Mouse (Mus musculus) cortical plate, adult 2 months (tissue): ENCODE measurements around the gene Stat1. TPM values are rescaled to one million over a fixed set of nuclear protein-coding genes. Genes with fewer than 3 reads are reported as not detected.

ENCODE experiments used
- H3K27ac ChIP-seq: fragments of 200-500 bp; 2 replicates; pipeline ENCODE4 v1.5.1; 2012; ENCODE audit warnings: low read length, control low read depth, inconsistent platforms; ENCODE audit not compliant: insufficient read depth
- H3K4me1 ChIP-seq: fragments of 200-500 bp; 2 replicates; pipeline ENCODE4 v1.6.1; 2011; ENCODE audit warnings: low read length; ENCODE audit not compliant: control insufficient read depth, insufficient read depth
- H3K4me3 ChIP-seq: fragments of 200-500 bp; 2 replicates; pipeline ENCODE4 v1.5.1; 2011; ENCODE audit warnings: mild to moderate bottlenecking, low read length, control low read depth; ENCODE audit not compliant: insufficient read depth
- CTCF ChIP-seq: fragments of 200-500 bp; IDR thresholded peaks from 2 replicates; pipeline ENCODE4 v1.5.1; 2011; ENCODE audit warnings: mild to moderate bottlenecking, control low read depth, low read length; ENCODE audit not compliant: insufficient read depth; ENCODE audit errors: extremely low read depth
- POLR2A ChIP-seq: fragments of 200-500 bp; IDR thresholded peaks from 2 replicates; pipeline ENCODE4 v1.6.1; 2011; ENCODE audit warnings: mild to moderate bottlenecking, low read length, control low read depth; ENCODE audit not compliant: insufficient read depth; ENCODE audit errors: extremely low read depth
- polyA plus RNA-seq: library from polyadenylated mRNA; depleted of rRNA; stranded (reverse); fragments of >200 nt; gene quantifications from 2 replicates; pipeline ENCODE4 v1.2.3, GENCODE M21; 2012

Stat1 gene
- polyA plus RNA-seq, 1 experiment = 18.1 TPM

DNA sequence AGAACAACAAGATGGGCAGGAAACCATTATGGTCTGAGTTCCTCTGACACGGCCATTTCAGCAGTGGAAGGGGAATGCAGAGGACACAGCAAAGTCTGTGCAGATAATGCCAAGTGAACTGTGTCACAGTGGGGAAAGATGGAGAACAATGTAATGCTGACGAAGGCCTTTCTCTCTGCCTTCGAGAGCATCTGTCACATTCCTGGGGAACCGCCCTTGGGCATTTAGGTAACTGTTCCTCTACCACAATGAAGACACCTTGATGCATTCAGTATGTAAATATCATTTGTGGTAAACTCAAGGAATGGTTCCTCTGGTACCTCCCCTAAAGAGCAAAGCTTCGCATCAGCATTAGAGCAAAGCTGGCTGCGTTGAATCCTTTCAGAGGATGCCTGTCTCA is 8.1 kb downstream of the Stat1 start:
- Histone ChIP-seq H3K4me1 (no peaks in the 10 kb centered on the region), H3K4me3 (no peak overlapping the region), H3K27ac (no peak overlapping the region)
- no peak for TF ChIP-seq CTCF
- TF ChIP-seq POLR2A = no peak

DNA sequence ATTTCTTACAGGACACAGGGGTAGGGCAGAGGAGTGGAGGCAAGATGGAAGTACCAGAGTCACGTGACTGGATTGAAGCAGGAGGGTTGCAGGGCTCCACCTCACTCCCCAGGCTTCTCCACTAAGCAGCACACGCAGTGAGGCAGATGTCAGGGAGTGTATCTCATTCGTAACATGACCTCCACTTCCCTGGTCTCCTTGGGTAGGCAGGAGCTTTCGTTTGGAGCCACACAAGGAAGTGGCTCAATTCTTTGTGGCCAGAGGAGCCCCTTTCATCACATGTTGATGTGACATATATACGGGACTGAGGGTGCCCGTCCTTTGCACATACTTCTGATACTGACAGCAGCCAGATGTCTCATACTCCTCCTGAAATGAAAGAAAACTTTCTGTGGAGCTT is 10.6 kb downstream of the Stat1 start:
- no peak for TF ChIP-seq CTCF
- TF ChIP-seq POLR2A = no peak
- no peak overlapping the region for H3K4me3 ChIP-seq
- no peak overlapping the region for H3K27ac ChIP-seq

DNA sequence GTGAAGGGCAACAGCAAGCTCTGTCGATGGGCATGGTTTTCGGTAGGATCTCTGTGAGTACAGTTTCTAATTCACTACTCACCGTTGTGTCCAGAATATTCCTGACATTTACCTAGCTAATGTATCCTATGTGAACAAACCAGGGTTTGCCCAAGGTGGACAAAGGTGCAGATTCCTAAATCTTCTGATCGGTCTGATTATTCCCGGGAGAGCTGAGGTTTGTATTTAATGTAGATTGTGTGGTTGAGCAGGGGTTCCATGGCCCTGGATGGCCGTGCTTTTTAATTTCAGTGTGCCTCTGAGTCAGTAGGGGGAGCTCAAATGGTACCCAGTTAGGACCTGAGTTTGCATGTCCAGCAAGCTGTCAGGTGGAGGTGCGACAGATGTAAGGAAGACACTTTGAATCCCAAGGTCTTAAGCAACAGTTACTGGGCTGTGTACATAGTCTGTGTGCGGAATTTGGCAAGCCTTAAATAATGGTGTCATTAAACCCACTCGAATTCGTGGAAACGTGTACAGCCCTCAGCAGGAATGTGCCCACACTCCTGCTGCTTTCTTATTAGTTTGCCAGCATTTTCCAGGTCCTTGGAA is 12.6 kb downstream of the Stat1 start:
- H3K4me1 ChIP-seq = no peaks in the 10 kb centered on the region
- H3K27ac ChIP-seq = no peak overlapping the region
- no peak for TF ChIP-seq CTCF
- TF ChIP-seq POLR2A = no peak
- H3K4me3 ChIP-seq = no peak overlapping the region

More for the DNA sequence above, 10.6 kb downstream of the Stat1 start:
- H3K4me1 ChIP-seq = no peaks in the 10 kb centered on the region

DNA sequence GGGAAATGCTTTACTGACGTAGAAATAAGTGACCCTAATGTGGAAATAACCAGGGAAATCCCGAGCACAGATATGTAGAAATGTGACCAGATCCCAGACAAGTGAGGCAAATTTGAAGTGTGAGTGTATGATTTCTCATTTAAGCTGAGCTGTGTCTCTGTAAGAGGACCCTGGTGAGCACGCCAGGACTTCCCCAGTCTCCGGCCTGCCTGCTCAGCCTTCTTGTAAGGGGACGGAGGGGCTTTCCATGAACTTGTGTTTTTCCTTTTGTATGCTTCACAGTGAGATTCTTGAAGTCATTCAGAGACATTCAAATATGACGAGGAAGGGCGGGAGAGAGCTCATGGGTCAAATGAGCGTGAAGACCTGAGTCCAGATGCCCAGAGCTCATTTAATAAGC is 14.0 kb downstream of the Stat1 start:
- Histone ChIP-seq H3K4me1 (no peaks in the 10 kb centered on the region), H3K4me3 (no peak overlapping the region), H3K27ac (no peak overlapping the region)
- no peak for TF ChIP-seq CTCF
- no peak for TF ChIP-seq POLR2A

DNA sequence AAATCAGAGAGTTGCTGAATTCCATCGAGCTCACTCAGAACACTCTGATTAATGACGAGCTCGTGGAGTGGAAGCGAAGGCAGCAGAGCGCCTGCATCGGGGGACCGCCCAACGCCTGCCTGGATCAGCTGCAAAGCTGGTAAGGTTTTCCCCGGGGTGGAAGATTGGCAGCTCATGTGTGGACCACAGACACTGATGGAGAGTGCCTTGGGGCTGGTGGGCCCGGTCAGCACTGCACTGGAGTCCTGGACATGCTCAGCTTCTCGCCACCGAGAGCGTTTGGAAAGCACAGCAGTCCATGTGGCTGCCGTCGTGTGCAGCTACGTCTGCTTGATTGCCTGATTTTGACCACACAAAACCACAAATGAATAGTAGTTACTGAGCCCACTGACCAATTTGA is 18.1 kb downstream of the Stat1 start:
- no peak for TF ChIP-seq POLR2A
- no peak for TF ChIP-seq CTCF
- no peak overlapping the region for H3K27ac ChIP-seq
- H3K4me3 ChIP-seq = no peak overlapping the region
- H3K4me1 ChIP-seq = no peaks in the 10 kb centered on the region

GRCm38 (mm10) chr1:52140534-52140933 is 21.3 kb downstream of the Stat1 start:
- no peaks in the 10 kb centered on the region for H3K4me1 ChIP-seq
- H3K27ac ChIP-seq = no peak overlapping the region
- H3K4me3 ChIP-seq = no peak overlapping the region
- TF ChIP-seq CTCF (no peak), POLR2A (no peak)

GRCm38 (mm10) chr1:52141482-52141881 is 22.2 kb downstream of the Stat1 start:
- no peak overlapping the region for H3K4me3 ChIP-seq
- no peak overlapping the region for H3K27ac ChIP-seq
- TF ChIP-seq POLR2A (no peak), CTCF (no peak)
- no peaks in the 10 kb centered on the region for H3K4me1 ChIP-seq

DNA sequence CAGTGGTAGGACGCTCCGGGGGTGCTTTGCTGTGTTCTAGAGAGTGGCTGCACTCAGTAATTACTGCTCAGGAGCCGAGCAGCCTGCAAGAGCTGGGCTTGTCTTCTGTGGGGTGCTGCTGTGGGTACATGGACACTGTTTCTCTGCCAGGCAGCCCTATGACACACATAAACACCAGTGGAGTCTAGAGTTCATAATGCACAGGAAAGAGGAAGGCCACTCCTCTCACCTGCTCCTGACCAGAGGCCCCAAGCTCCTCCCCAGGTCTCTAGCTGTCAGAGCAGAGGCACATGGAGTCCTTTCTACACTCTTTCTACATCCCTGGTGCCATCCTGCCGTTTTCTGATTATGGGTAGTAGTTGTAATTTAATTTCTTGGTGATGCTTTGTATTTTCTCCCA is 22.9 kb downstream of the Stat1 start:
- TF ChIP-seq CTCF (no peak), POLR2A (no peak)
- Histone ChIP-seq H3K27ac (no peak overlapping the region), H3K4me3 (no peak overlapping the region), H3K4me1 (no peaks in the 10 kb centered on the region)

DNA sequence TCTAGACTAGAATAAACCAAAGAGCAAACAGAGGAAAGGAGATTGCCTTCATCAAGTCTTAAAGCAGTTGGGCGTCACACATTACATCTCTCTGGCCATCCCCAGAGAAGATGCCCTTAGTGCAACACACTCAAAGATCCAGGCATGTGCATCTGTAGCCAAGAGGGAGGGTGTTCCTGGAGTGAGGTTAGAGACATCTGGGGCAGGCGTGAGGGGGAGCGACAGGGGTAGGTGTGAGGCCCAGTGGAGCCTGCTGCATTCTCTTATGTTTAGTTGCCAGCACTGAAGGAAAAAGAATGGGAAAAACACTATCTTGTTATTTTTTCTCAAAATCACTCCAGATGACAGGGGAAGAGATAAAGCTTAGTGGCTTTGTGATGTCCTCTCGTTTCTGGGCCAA is 24.0 kb downstream of the Stat1 start:
- Histone ChIP-seq H3K27ac (no peak overlapping the region), H3K4me3 (no peak overlapping the region), H3K4me1 (no peaks in the 10 kb centered on the region)
- TF ChIP-seq CTCF (no peak), POLR2A (no peak)

DNA sequence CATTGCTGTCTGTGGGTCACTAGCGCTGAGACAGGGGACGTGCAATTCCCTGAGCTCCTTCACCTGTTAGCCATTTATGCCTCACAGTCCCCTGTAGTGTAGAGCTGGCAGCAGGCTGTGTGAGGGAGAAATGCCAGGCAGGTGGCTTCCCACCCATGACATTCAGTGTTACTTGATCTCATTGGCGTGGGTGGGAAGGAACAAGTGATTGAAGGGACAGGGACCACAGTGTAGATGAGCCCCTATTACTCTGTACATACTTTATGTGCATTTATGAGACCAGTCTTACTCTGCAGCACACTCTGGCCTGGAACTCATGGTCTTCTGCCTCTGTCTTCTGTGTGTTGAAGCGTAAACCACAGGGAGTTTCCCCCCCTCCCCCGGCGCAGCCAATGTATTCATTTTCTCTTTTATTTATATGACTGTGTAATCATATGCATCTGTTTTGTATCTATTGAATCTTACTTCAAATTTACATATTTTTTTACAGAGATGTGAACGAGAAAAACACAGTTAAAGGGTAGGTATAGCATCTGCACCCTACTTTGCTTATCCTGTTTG is 24.4 kb downstream of the Stat1 start:
- Histone ChIP-seq H3K4me1 (no peaks in the 10 kb centered on the region), H3K27ac (no peak overlapping the region), H3K4me3 (no peak overlapping the region)
- no peak for TF ChIP-seq CTCF
- TF ChIP-seq POLR2A = no peak

DNA sequence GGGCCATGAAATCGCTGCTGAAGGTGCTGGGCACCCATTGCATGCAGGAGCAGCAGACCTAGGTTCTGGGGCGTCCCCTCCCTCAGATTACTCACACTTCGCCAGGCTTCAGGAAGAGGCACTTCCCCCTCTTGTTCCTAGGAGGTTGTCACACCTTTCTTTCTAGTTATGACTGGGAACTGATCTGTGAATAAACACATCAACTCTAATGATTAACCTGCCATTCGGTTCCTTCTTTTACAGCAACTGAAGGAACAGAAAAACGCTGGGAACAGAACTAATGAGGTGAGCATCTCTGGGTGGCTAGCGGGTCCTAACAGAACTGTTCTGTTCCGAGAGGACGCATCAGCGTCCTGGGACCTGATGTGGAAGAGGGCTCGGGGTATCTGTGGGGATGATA is 25.7 kb downstream of the Stat1 start:
- H3K27ac ChIP-seq = no peak overlapping the region
- TF ChIP-seq POLR2A = no peak
- TF ChIP-seq CTCF = no peak
- no peak overlapping the region for H3K4me3 ChIP-seq
- H3K4me1 ChIP-seq = no peaks in the 10 kb centered on the region
